9 mouse cellular contexts compared by ENCODE assay signal in the genomic region with DNA sequence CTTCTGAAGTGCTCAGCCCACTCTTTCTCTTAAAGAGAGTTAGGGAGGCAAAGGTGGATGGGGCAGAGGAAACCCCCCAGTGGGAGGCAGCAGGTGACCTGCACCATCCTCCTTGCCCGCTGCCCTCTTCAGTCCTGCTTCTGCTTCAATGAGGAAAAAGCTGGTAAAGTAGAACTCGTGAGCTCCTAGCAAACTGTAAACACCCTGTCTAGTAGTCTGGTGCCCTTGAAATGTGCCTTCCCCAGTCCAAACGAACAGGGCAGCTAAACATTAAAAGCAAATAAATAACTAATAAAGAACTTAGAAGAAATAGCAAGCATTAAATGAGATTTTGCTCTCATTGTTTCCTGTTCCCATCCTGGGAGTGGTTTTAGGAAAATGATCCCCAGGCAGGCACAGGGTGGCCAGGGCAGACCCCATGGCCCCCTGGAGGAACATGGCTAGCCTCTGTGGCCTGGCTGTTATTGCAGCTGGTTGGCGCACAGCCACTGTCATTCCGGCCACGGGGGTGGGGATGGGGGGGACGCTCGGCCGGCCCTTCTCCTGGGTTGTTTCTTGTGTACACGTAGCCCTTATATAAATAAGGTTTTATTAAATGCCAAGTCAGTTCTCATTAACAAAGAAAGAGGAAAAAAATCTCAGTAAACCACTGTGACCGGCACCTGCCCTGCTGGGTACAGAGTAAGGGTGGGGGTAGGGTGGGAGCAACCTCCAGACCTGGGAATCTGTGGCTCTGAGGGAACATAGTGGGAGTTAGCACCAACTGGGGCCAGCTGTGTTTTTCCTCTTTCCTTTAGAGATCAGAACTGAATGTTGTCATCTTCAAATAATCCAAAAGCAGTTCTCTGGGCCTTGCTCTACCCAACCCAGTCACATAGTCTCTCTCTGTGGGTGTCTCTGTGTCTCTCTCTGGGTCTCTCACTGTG. TPM values are rescaled to one million over a fixed set of nuclear protein-coding genes. Genes with fewer than 3 reads are reported as not detected.
DNase-seq lines count a peak whose midpoint lies in the region; ATAC-seq and TF ChIP-seq lines count a peak whose summit lies in the region.
"Had no signal": no experiment of that assay in that cellular context is flagged by ENCODE, and none has a peak within 500 bp of the region (broad histone marks: within the 10 kb centered on the region; RNA-seq: fewer than 3 reads in every experiment).

No protein-coding gene starts in this region.

- DNase-seq in adrenal gland, postnatal 10 days = peak; percentile 25
- no peak for DNase-seq in adrenal gland, adult 18-20 months (ENCODE audit: low spot score in 2 of 2)
- no peak for DNase-seq in lung, postnatal 25 days (ENCODE audit: low spot score)
- DNase-seq in kidney, adult 18-20 months = peak; percentile 78
- no peak for DNase-seq in T-cell, adult 2 months (ENCODE audit: low spot score)
- DNase-seq in cerebellum, adult 8-10 months = no peak
- DNase-seq: embryo, embryonic 11 days had no signal

- H3K27ac ChIP-seq in lung, embryonic 16.5 days (ENCODE audit: low read length) = peak overlapping the region; percentile 75

- no peaks in the 10 kb centered on the region for H3K9me3 ChIP-seq in lung, embryonic 16.5 days (ENCODE audit: control insufficient read depth, low read length)

- no peaks in the 10 kb centered on the region for H3K79me2 ChIP-seq in myocyte (ENCODE audit: control insufficient read depth, insufficient read depth)

- 0 out of 2 replicates have a peak overlapping the region, but pooled peaks have one; percentile 10 for H3K9ac ChIP-seq in lung, embryonic 16.5 days (ENCODE audit: low read length)

- H3K4me2 ChIP-seq in lung, embryonic 16.5 days (ENCODE audit: low read depth, low read length) = no peak overlapping the region
- peak overlapping the region; percentile 38 for H3K4me2 ChIP-seq in myocyte (ENCODE audit: low read depth)

- ATAC-seq in lung, embryonic 16.5 days (ENCODE audit: low read depth) = peak; percentile 59

- 23% methylated on average over 11 of the region's 11 CpGs for WGBS in lung, embryonic 16.5 days

- H3K4me3 ChIP-seq in lung, embryonic 16.5 days (ENCODE audit: low read length) = no peak overlapping the region
- H3K4me3 ChIP-seq in myocyte = no peak overlapping the region

- no peaks in the 10 kb centered on the region for H3K36me3 ChIP-seq in lung, embryonic 16.5 days (ENCODE audit: control insufficient read depth, insufficient read depth, low read length)
- no peaks in the 10 kb centered on the region for H3K36me3 ChIP-seq in myocyte (ENCODE audit: control insufficient read depth, insufficient read depth)

- H3ac ChIP-seq in myocyte (ENCODE audit: control insufficient read depth, insufficient read length) = no peak overlapping the region

- H3K4me1 ChIP-seq in lung, embryonic 16.5 days (replicated peaks; ENCODE audit: control insufficient read depth, insufficient read depth, low read length) = peaks cover 28% of the 10 kb centered on the region

- TF ChIP-seq POLR2A in myocyte (IDR thresholded peaks at IDR 0.05; ENCODE audit: insufficient read length, low read depth) = no peak

- H3K27me3 ChIP-seq in lung, embryonic 16.5 days (ENCODE audit: control insufficient read depth, insufficient read depth, low read depth, low read length) = no peaks in the 10 kb centered on the region
- H3K27me3 ChIP-seq in myocyte (ENCODE audit: control insufficient read depth, insufficient read depth, insufficient read length) = no peaks in the 10 kb centered on the region

TF ChIP-seq in myocyte, 11 proteins besides CTCF, POLR2A, EP300 and RAD21:
- TF ChIP-seq MYOD1 (IDR thresholded peaks at IDR 0.05; ENCODE audit: control insufficient read depth in 1 of 3, insufficient read length in 2 of 3, low read depth in 2 of 3) = peak in 2 of 3 experiments; percentile 37 to 81
- no peak for TF ChIP-seq TCF12 (IDR thresholded peaks at IDR 0.05; ENCODE audit: insufficient read depth, poor library complexity, severe bottlenecking)
- no peak for TF ChIP-seq TCF3 (IDR thresholded peaks at IDR 0.05; ENCODE audit: insufficient read length, low read depth)
- TF ChIP-seq E2F4 (IDR thresholded peaks at IDR 0.05; ENCODE audit: insufficient read depth) = no peak
- peak in 1 of 3 experiments; percentile 36 for TF ChIP-seq MYOG (IDR thresholded peaks at IDR 0.05; ENCODE audit: control insufficient read depth in 1 of 3, insufficient read depth in 1 of 3, insufficient read length in 2 of 3, low read depth in 2 of 3)
TF ChIP-seq in myocyte: peak in this region for 2.

RNA-seq across cellular contexts. Expression of a gene that starts 28.7 kb away (rescaled TPM):
- total RNA-seq in adrenal gland, postnatal 10 days (2021) = 1 to 10 TPM; 1.8 to 2.7 TPM
- total RNA-seq in adrenal gland, adult 18-20 months (2021) = 1 to 10 TPM; 1.1 to 3.2 TPM
- polyA plus RNA-seq in lung, embryonic 16.5 days (2015; fragmentation: Nextera tagmentation; extraction: Ambion mirVana) = 0.90 and 1.5 TPM in 2 replicates
- polyA plus RNA-seq in myocyte (2012; fragmentation: generic; extraction: Trizol) = 1.7 TPM

Comparison
In these comparisons a context has a peak if more than half of its experiments do, and no peak if none do; other contexts are left out.
1. DNase-seq: peak in adrenal gland, postnatal 10 days (single experiment) and kidney, adult 18-20 months (single experiment); none in adrenal gland, adult 18-20 months (0 of 2), lung, postnatal 25 days (single experiment), T-cell, adult 2 months (single experiment) and cerebellum, adult 8-10 months (single experiment).